Comparison of ENCODE assay signal across 25 mouse cellular contexts in genomic region chrX:50991324-50991723, GRCm38 (mm10). TPM values are rescaled to one million over a fixed set of nuclear protein-coding genes. Genes with fewer than 3 reads are reported as not detected.
"Had no signal": no experiment of that assay in that cellular context is flagged by ENCODE, and none has a peak within 500 bp of the region (broad histone marks: within the 10 kb centered on the region; RNA-seq: fewer than 3 reads in every experiment).

No protein-coding gene starts in this region.

- H3K9ac ChIP-seq: liver, embryonic 14.5 days; lung, embryonic 14.5 days; midbrain, embryonic 12.5 days; neural tube, embryonic 13.5 days; neural tube, embryonic 15.5 days had no signal

- H3K4me2 ChIP-seq: liver, embryonic 11.5 days; lung, embryonic 14.5 days; midbrain, embryonic 12.5 days; neural tube, embryonic 13.5 days; neural tube, embryonic 15.5 days had no signal

- H3K27ac ChIP-seq: liver, embryonic 14.5 days; midbrain, embryonic 10.5 days; midbrain, embryonic 12.5 days; neural tube, embryonic 13.5 days; neural tube, embryonic 15.5 days had no signal

- H3K27me3 ChIP-seq: midbrain, embryonic 12.5 days; neural tube, embryonic 13.5 days; neural tube, embryonic 15.5 days had no signal

- H3K4me1 ChIP-seq: midbrain, embryonic 10.5 days; midbrain, embryonic 12.5 days; neural tube, embryonic 13.5 days; neural tube, embryonic 15.5 days had no signal

- H3K9me3 ChIP-seq: midbrain, embryonic 10.5 days; midbrain, embryonic 12.5 days; neural tube, embryonic 13.5 days; neural tube, embryonic 15.5 days had no signal

- H3K4me3 ChIP-seq: midbrain, embryonic 10.5 days; midbrain, embryonic 12.5 days; myocyte; neural tube, embryonic 13.5 days; neural tube, embryonic 15.5 days had no signal

- ATAC-seq: midbrain, embryonic 16.5 days had no signal

- H3K36me3 ChIP-seq: midbrain, embryonic 10.5 days; midbrain, embryonic 12.5 days; neural tube, embryonic 13.5 days; neural tube, embryonic 15.5 days had no signal

- DNase-seq: lung, adult 18-20 months; lung, embryonic 14.5 days; lung, postnatal 10 days; lung, postnatal 4 days; midbrain, embryonic 14.5 days; retina, postnatal 1 day; right cerebral cortex, adult 18-20 months; right cerebral cortex, postnatal 25 days; right cerebral cortex, postnatal 4 days; spleen, adult 18-20 months; thymus, adult 18-20 months; thymus, postnatal 14 days; thymus, postnatal 36 days had no signal

RNA-seq across cellular contexts. Expression of gene Frmd7, which starts 48.8 kb away (rescaled TPM):
- polyA plus RNA-seq: liver, embryonic 16.5 days; midbrain, embryonic 10.5 days; midbrain, embryonic 12.5 days; myocyte; neural tube, embryonic 11.5 days; small intestine, adult 2 months; stomach, embryonic 14.5 days had no signal
